Mouse (Mus musculus): ENCODE measurements around the gene Arhgef39.

- no peak for TF ChIP-seq MAX (IDR thresholded peaks at IDR 0.05; ENCODE audit: low read depth)
- no peak for TF ChIP-seq POLR2A (IDR thresholded peaks at IDR 0.05; ENCODE audit: insufficient read length, low read depth)
- no peak for TF ChIP-seq USF1 (IDR thresholded peaks at IDR 0.05; ENCODE audit: low read depth)
- TF ChIP-seq MYOD1 (IDR thresholded peaks at IDR 0.05; ENCODE audit: control insufficient read depth in 1 of 3, insufficient read length in 2 of 3, low read depth in 2 of 3): no peak
- TF ChIP-seq SRF (IDR thresholded peaks at IDR 0.05; ENCODE audit: control insufficient read depth, insufficient read length, low read depth): no peak
- no peak for TF ChIP-seq POLR2AphosphoS2 (IDR thresholded peaks at IDR 0.05; ENCODE audit: insufficient read length, low read depth)
- TF ChIP-seq TCF3 (IDR thresholded peaks at IDR 0.05; ENCODE audit: insufficient read length, low read depth): no peak
- no peak for TF ChIP-seq TCF12 (IDR thresholded peaks at IDR 0.05; ENCODE audit: insufficient read depth, poor library complexity, severe bottlenecking)
- TF ChIP-seq CEBPB (IDR thresholded peaks at IDR 0.05; ENCODE audit: insufficient read depth, poor library complexity, severe bottlenecking): no peak
Measured at GRCm38 (mm10) chr4:43477857-43478533, 21.5 kb downstream of the Arhgef39 start.

Measured in myocyte (in vitro differentiated cells).